Mouse (Mus musculus): ENCODE data around the gene Olfr275.
"Not testable (repeated sequence)": the region's sequence is repeated elsewhere in the genome, so short reads cannot be mapped to it uniquely, and the experiment has no call there.

- not testable (repeated sequence) for TF ChIP-seq CTCF (IDR thresholded peaks at IDR 0.05; ENCODE audit: control insufficient read depth, insufficient read depth, insufficient read length); USF1 (IDR thresholded peaks at IDR 0.05; ENCODE audit: low read depth); MYOD1 (IDR thresholded peaks at IDR 0.05; ENCODE audit: control insufficient read depth, insufficient read length, low read depth); MAX (IDR thresholded peaks at IDR 0.05); MYOG (IDR thresholded peaks at IDR 0.05; ENCODE audit: control insufficient read depth, extremely low read depth, insufficient read length)
These were observed 31.0 kb downstream of the Olfr275 start for GRCm38 (mm10) chr4:52845411-52845810.

Data from C2C12 (cell line).